Mouse (Mus musculus): ENCODE results near the gene Cdk10. TPM values are rescaled to one million over a fixed set of nuclear protein-coding genes. Genes with fewer than 3 reads are reported as not detected.
A peak's percentile ranks its signal among the peaks of the same experiment; 100 is the strongest.
"Not testable (repeated sequence)": the region's sequence is repeated elsewhere in the genome, so short reads cannot be mapped to it uniquely, and the experiment has no call there.

Gene Cdk10
- polyA plus RNA-seq, 1 experiment = 1.8 TPM

- peaks cover 62% of the 10 kb centered on the region for H3K36me3 ChIP-seq (ENCODE audit: control insufficient read depth)
- no peaks in the 10 kb centered on the region for H3K27me3 ChIP-seq (ENCODE audit: control insufficient read depth)
- H3K4me1 ChIP-seq (ENCODE audit: control insufficient read depth) = peaks cover 40% of the 10 kb centered on the region
- TF ChIP-seq TAL1 (IDR thresholded peaks at IDR 0.05; ENCODE audit: low read length) (no peak), GATA1 (IDR thresholded peaks at IDR 0.05; ENCODE audit: low read length) (no peak)
- peak overlapping the region; percentile 83 for H3K4me3 ChIP-seq (replicated peaks)
- H3K9me3 ChIP-seq (ENCODE audit: control insufficient read depth, low read length) = no peaks in the 10 kb centered on the region
These were observed 30.5 kb downstream of the Cdk10 start for GRCm38 (mm10) chr8:123255170-123255569.

GRCm38 (mm10) chr8:123257114-123257513 lies 32.5 kb downstream of the Cdk10 start:
- no peaks in the 10 kb centered on the region for H3K27me3 ChIP-seq (ENCODE audit: control insufficient read depth)
- H3K9me3 ChIP-seq (ENCODE audit: control insufficient read depth, low read length) = no peaks in the 10 kb centered on the region
- TF ChIP-seq TAL1 (IDR thresholded peaks at IDR 0.05; ENCODE audit: low read length) (no peak), GATA1 (IDR thresholded peaks at IDR 0.05; ENCODE audit: low read length) (no peak)
- H3K4me3 ChIP-seq (replicated peaks) = no peak overlapping the region
- peaks cover 61% of the 10 kb centered on the region for H3K36me3 ChIP-seq (ENCODE audit: control insufficient read depth)
- H3K4me1 ChIP-seq (ENCODE audit: control insufficient read depth) = peaks cover 38% of the 10 kb centered on the region

- H3K4me1 ChIP-seq (ENCODE audit: control insufficient read depth) = peaks cover 36% of the 10 kb centered on the region
- H3K9me3 ChIP-seq (ENCODE audit: control insufficient read depth, low read length); H3K4me3 ChIP-seq (replicated peaks); H3K27me3 ChIP-seq (ENCODE audit: control insufficient read depth): not testable (repeated sequence)
- H3K36me3 ChIP-seq (ENCODE audit: control insufficient read depth) = peaks cover 61% of the 10 kb centered on the region
These were observed 33.0 kb downstream of the Cdk10 start for GRCm38 (mm10) chr8:123257593-123257992.

GRCm38 (mm10) chr8:123267926-123268656 lies 43.4 kb downstream of the Cdk10 start:
- no peak overlapping the region for H3K4me3 ChIP-seq (replicated peaks)
- H3K36me3 ChIP-seq (ENCODE audit: control insufficient read depth) = peaks cover 99% of the 10 kb centered on the region
- no peaks in the 10 kb centered on the region for H3K27me3 ChIP-seq (ENCODE audit: control insufficient read depth)
- no peaks in the 10 kb centered on the region for H3K4me1 ChIP-seq (ENCODE audit: control insufficient read depth)
- no peak for TF ChIP-seq TAL1 (IDR thresholded peaks at IDR 0.05; ENCODE audit: low read length)
- TF ChIP-seq GATA1 (IDR thresholded peaks at IDR 0.05; ENCODE audit: low read length) = no peak
- no peaks in the 10 kb centered on the region for H3K9me3 ChIP-seq (ENCODE audit: control insufficient read depth, low read length)

GRCm38 (mm10) chr8:123271147-123271546 lies 46.5 kb downstream of the Cdk10 start:
- H3K4me3 ChIP-seq (replicated peaks) = no peak overlapping the region
- TF ChIP-seq GATA1 (IDR thresholded peaks at IDR 0.05; ENCODE audit: low read length) = no peak
- no peak for TF ChIP-seq TAL1 (IDR thresholded peaks at IDR 0.05; ENCODE audit: low read length)
- no peaks in the 10 kb centered on the region for H3K27me3 ChIP-seq (ENCODE audit: control insufficient read depth)
- no peaks in the 10 kb centered on the region for H3K4me1 ChIP-seq (ENCODE audit: control insufficient read depth)
- no peaks in the 10 kb centered on the region for H3K9me3 ChIP-seq (ENCODE audit: control insufficient read depth, low read length)
- H3K36me3 ChIP-seq (ENCODE audit: control insufficient read depth) = peaks cover 98% of the 10 kb centered on the region

GRCm38 (mm10) chr8:123271901-123272300 lies 47.3 kb downstream of the Cdk10 start:
- Histone ChIP-seq H3K9me3 (ENCODE audit: control insufficient read depth, low read length) (no peaks in the 10 kb centered on the region), H3K27me3 (ENCODE audit: control insufficient read depth) (no peaks in the 10 kb centered on the region), H3K36me3 (ENCODE audit: control insufficient read depth) (peaks cover 98% of the 10 kb centered on the region), H3K4me3 (replicated peaks) (no peak overlapping the region), H3K4me1 (ENCODE audit: control insufficient read depth) (no peaks in the 10 kb centered on the region)
- no peak for TF ChIP-seq TAL1 (IDR thresholded peaks at IDR 0.05; ENCODE audit: low read length)
- TF ChIP-seq GATA1 (IDR thresholded peaks at IDR 0.05; ENCODE audit: low read length) = no peak

GRCm38 (mm10) chr8:123274447-123274846 lies 49.8 kb downstream of the Cdk10 start:
- Histone ChIP-seq H3K36me3 (ENCODE audit: control insufficient read depth) (peaks cover 93% of the 10 kb centered on the region), H3K4me1 (ENCODE audit: control insufficient read depth) (no peaks in the 10 kb centered on the region), H3K9me3 (ENCODE audit: control insufficient read depth, low read length) (no peaks in the 10 kb centered on the region), H3K4me3 (replicated peaks) (no peak overlapping the region), H3K27me3 (ENCODE audit: control insufficient read depth) (no peaks in the 10 kb centered on the region)
- no peak for TF ChIP-seq TAL1 (IDR thresholded peaks at IDR 0.05; ENCODE audit: low read length)
- no peak for TF ChIP-seq GATA1 (IDR thresholded peaks at IDR 0.05; ENCODE audit: low read length)

GRCm38 (mm10) chr8:123275096-123275495 lies 50.5 kb downstream of the Cdk10 start:
- TF ChIP-seq GATA1 (IDR thresholded peaks at IDR 0.05; ENCODE audit: low read length) = no peak
- TF ChIP-seq TAL1 (IDR thresholded peaks at IDR 0.05; ENCODE audit: low read length) = no peak
- Histone ChIP-seq H3K36me3 (ENCODE audit: control insufficient read depth) (peaks cover 93% of the 10 kb centered on the region), H3K4me3 (replicated peaks) (no peak overlapping the region), H3K9me3 (ENCODE audit: control insufficient read depth, low read length) (no peaks in the 10 kb centered on the region), H3K4me1 (ENCODE audit: control insufficient read depth) (no peaks in the 10 kb centered on the region), H3K27me3 (ENCODE audit: control insufficient read depth) (no peaks in the 10 kb centered on the region)

- no peaks in the 10 kb centered on the region for H3K4me1 ChIP-seq (ENCODE audit: control insufficient read depth)
- no peaks in the 10 kb centered on the region for H3K9me3 ChIP-seq (ENCODE audit: control insufficient read depth, low read length)
- peaks cover 89% of the 10 kb centered on the region for H3K36me3 ChIP-seq (ENCODE audit: control insufficient read depth)
- TF ChIP-seq GATA1 (IDR thresholded peaks at IDR 0.05; ENCODE audit: low read length) (no peak), TAL1 (IDR thresholded peaks at IDR 0.05; ENCODE audit: low read length) (no peak)
- no peaks in the 10 kb centered on the region for H3K27me3 ChIP-seq (ENCODE audit: control insufficient read depth)
- no peak overlapping the region for H3K4me3 ChIP-seq (replicated peaks)
These were observed 53.8 kb downstream of the Cdk10 start for GRCm38 (mm10) chr8:123278445-123278844.

GRCm38 (mm10) chr8:123279828-123280227 lies 55.2 kb downstream of the Cdk10 start:
- no peak overlapping the region for H3K4me3 ChIP-seq (replicated peaks)
- H3K4me1 ChIP-seq (ENCODE audit: control insufficient read depth) = peaks cover 4% of the 10 kb centered on the region
- no peaks in the 10 kb centered on the region for H3K9me3 ChIP-seq (ENCODE audit: control insufficient read depth, low read length)
- TF ChIP-seq GATA1 (IDR thresholded peaks at IDR 0.05; ENCODE audit: low read length) = no peak
- H3K36me3 ChIP-seq (ENCODE audit: control insufficient read depth) = peaks cover 86% of the 10 kb centered on the region
- no peaks in the 10 kb centered on the region for H3K27me3 ChIP-seq (ENCODE audit: control insufficient read depth)
